In genomic region chr3:36613202-36613907, GRCm38 (mm10) we compare ENCODE assay signal across 9 mouse cellular contexts. TPM values are rescaled to one million over a fixed set of nuclear protein-coding genes. Genes with fewer than 3 reads are reported as not detected.
DNase-seq lines count a peak whose midpoint lies in the region; ATAC-seq and TF ChIP-seq lines count a peak whose summit lies in the region.
"Had no signal": no experiment of that assay in that cellular context is flagged by ENCODE, and none has a peak within 500 bp of the region (broad histone marks: within the 10 kb centered on the region; RNA-seq: fewer than 3 reads in every experiment).

Gene Bbs7, minus strand, starts transcription at chr3:36613477.

- no peaks in the 10 kb centered on the region for H3K27me3 ChIP-seq in embryonic facial prominence, embryonic 15.5 days
- no peaks in the 10 kb centered on the region for H3K27me3 ChIP-seq in limb, embryonic 12.5 days
- H3K27me3 ChIP-seq in midbrain, embryonic 14.5 days (ENCODE audit: control insufficient read depth, insufficient read depth, low read length): no peaks in the 10 kb centered on the region

- no peak within 1 kb of the TSS for H3K27ac ChIP-seq in bone marrow macrophage, adult 2 months (ENCODE audit: insufficient read depth, low read depth, low read length)
- peak within 1 kb of the TSS; percentile 45; the same call in 1 of the 2 replicates for H3K27ac ChIP-seq in embryonic facial prominence, embryonic 15.5 days (replicated peaks)
- 0 out of 2 replicates have a peak within 1 kb of the TSS, but pooled peaks have one; percentile 53 for H3K27ac ChIP-seq in limb, embryonic 12.5 days
- peak within 1 kb of the TSS; percentile 86 for H3K27ac ChIP-seq in midbrain, embryonic 14.5 days (replicated peaks; ENCODE audit: low read depth, low read length)

- peak; percentile 93 for DNase-seq in A20 (ENCODE audit: low read depth, low spot score)
- DNase-seq in heart, adult 8-10 months (ENCODE audit: low spot score): peak; percentile 88
- peak; percentile 93 to 94 for DNase-seq in kidney, adult 8-10 months
- peak; percentile 100 for DNase-seq in midbrain, embryonic 14.5 days
- DNase-seq in spleen, adult 12 weeks (ENCODE audit: low spot score): peak; percentile 65

- no peak for TF ChIP-seq POLR2A in bone marrow macrophage, adult 2 months (IDR thresholded peaks at IDR 0.05; ENCODE audit: borderline replicate concordance, low read depth, low read length)

- no peak for TF ChIP-seq CTCF in bone marrow macrophage, adult 2 months (IDR thresholded peaks at IDR 0.05; ENCODE audit: low read depth, low read length)

- H3K36me3 ChIP-seq in embryonic facial prominence, embryonic 15.5 days: no peaks in the 10 kb centered on the region
- no peaks in the 10 kb centered on the region for H3K36me3 ChIP-seq in limb, embryonic 12.5 days
- H3K36me3 ChIP-seq in midbrain, embryonic 14.5 days (ENCODE audit: control insufficient read depth, insufficient read depth, low read length): 0 out of 2 replicates have a peak, but pooled peaks cover 2% of the 10 kb centered on the region

- 3% methylated on average over 38 of the region's 38 CpGs for WGBS in embryonic facial prominence, embryonic 15.5 days
- 3% methylated on average over 37 of the region's 38 CpGs for WGBS in limb, embryonic 12.5 days
- 4% methylated on average over 38 of the region's 38 CpGs for WGBS in midbrain, embryonic 14.5 days

- peak; percentile 99 for ATAC-seq in embryonic facial prominence, embryonic 15.5 days (ENCODE audit: insufficient number of reproducible peaks, low FRiP score, low TSS enrichment, low read depth)
- peak; percentile 100 for ATAC-seq in limb, embryonic 12.5 days (ENCODE audit: insufficient number of reproducible peaks, insufficient read depth, low FRiP score, low TSS enrichment, low read depth)
- peak; percentile 100 for ATAC-seq in midbrain, embryonic 14.5 days (ENCODE audit: low FRiP score, low TSS enrichment)

- H3K4me1 ChIP-seq in bone marrow macrophage, adult 2 months (ENCODE audit: control insufficient read depth, insufficient read depth, low read length): peaks cover 4% of the 10 kb centered on the region; the same call in 1 of the 2 replicates
- H3K4me1 ChIP-seq in embryonic facial prominence, embryonic 15.5 days: no peaks in the 10 kb centered on the region
- peaks cover 8% of the 10 kb centered on the region for H3K4me1 ChIP-seq in limb, embryonic 12.5 days (replicated peaks)
- H3K4me1 ChIP-seq in midbrain, embryonic 14.5 days (ENCODE audit: control insufficient read depth, insufficient read depth, low read length): no peaks in the 10 kb centered on the region; the same call in 1 of the 2 replicates

- H3K4me2 ChIP-seq in embryonic facial prominence, embryonic 15.5 days (replicated peaks): peak within 1 kb of the TSS; percentile 73
- H3K4me2 ChIP-seq in limb, embryonic 12.5 days: peak within 1 kb of the TSS; percentile 65
- H3K4me2 ChIP-seq in midbrain, embryonic 14.5 days (ENCODE audit: low read length): peak within 1 kb of the TSS; percentile 68

- no peaks in the 10 kb centered on the region for H3K9me3 ChIP-seq in embryonic facial prominence, embryonic 15.5 days (replicated peaks)
- H3K9me3 ChIP-seq in limb, embryonic 12.5 days: no peaks in the 10 kb centered on the region
- H3K9me3 ChIP-seq in midbrain, embryonic 14.5 days (ENCODE audit: control insufficient read depth, low read length): no peaks in the 10 kb centered on the region

- H3K9ac ChIP-seq in embryonic facial prominence, embryonic 15.5 days: peak within 1 kb of the TSS; percentile 67
- H3K9ac ChIP-seq in limb, embryonic 12.5 days (replicated peaks): peak within 1 kb of the TSS; percentile 75
- peak within 1 kb of the TSS; percentile 84 for H3K9ac ChIP-seq in midbrain, embryonic 14.5 days (replicated peaks; ENCODE audit: low read length)

- H3K4me3 ChIP-seq in bone marrow macrophage, adult 2 months (ENCODE audit: insufficient read depth, low read length): peak within 1 kb of the TSS; percentile 66
- peak within 1 kb of the TSS; percentile 71 for H3K4me3 ChIP-seq in embryonic facial prominence, embryonic 15.5 days (replicated peaks)
- peak within 1 kb of the TSS; percentile 66 for H3K4me3 ChIP-seq in limb, embryonic 12.5 days (replicated peaks)
- H3K4me3 ChIP-seq in midbrain, embryonic 14.5 days (replicated peaks; ENCODE audit: low read depth, low read length): peak within 1 kb of the TSS; percentile 70

RNA-seq across cellular contexts. Expression of gene Bbs7, which starts in this region (rescaled TPM):
- 7.2 and 10.3 TPM in 2 replicates for polyA plus RNA-seq in bone marrow macrophage, adult 2 months (2012; ENCODE audit: insufficient read depth, insufficient read length, missing spikeins)
- 17.5 and 17.9 TPM in 2 replicates for polyA plus RNA-seq in embryonic facial prominence, embryonic 15.5 days (2015; fragmentation: Nextera tagmentation; extraction: Ambion mirVana)
- 1 to 10 TPM; 5.9 to 7.7 (median 6.3) TPM for total RNA-seq in heart, adult 8-10 months (2022)
- polyA plus RNA-seq in limb, embryonic 12.5 days (2016; fragmentation: Nextera tagmentation; extraction: Ambion mirVana): 20.8 and 21.5 TPM in 2 replicates
- polyA plus RNA-seq in midbrain, embryonic 14.5 days (2014; fragmentation: Nextera tagmentation; extraction: Ambion mirVana): 14.2 and 21.6 TPM in 2 replicates
- total RNA-seq: MEL had no signal
